Mouse (Mus musculus): ENCODE results near the gene Dpysl5.

Dpysl5 gene

DNA sequence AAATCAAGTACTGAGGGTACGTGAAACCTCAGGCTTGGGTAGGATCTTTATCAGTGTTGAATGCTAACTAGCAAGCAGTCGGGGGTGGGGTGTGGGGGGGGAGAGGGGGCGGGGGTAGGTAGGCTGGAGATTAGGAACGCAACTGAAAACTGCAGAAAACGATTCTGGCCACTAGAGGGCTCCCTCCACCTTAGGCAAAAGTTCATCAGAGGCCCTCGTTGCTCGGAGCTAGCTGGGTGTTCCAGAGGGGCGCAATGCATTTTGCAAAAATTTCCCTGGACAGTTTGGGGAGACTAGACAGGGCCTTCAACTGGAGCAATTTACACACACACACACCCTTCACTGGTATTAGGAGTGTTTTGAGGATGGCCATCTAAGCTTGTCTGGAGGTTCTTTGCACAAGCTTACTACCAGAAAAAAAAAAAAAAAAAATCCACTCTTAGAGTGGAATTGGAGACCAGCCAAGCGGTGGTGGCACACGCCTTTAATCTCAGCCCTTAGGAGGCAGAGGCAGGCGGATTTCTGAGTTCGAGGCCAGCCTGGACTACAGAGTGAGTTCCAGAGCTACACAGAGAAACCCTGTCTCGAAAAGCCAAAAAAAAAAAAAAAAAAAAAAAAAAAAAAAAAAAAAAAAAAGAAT lies 1.5 kb upstream of the Dpysl5 start:
- in situ Hi-C loops (cut with MboI), result no loop called here

DNA sequence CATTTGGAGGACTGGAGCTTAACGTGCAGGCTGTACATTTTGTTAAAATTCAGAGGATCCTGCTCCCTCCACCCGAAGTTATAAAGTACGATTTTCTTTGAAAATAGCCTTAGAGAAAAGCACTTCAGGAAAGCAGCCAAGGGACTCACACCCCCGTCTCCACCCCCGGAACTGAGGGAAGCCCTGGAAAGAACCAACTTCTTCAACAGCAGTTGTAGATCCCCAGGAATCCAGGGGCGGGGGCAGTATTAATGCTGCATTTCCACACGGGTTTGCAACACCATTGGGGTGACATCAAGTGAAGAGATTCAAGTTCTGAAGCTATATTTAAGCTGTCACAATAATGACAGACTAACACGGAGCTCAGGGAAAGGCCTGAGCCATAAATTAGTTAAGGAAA lies 878 bp upstream of the Dpysl5 start:
- in situ Hi-C loops (cut with MboI), result no loop called here

DNA sequence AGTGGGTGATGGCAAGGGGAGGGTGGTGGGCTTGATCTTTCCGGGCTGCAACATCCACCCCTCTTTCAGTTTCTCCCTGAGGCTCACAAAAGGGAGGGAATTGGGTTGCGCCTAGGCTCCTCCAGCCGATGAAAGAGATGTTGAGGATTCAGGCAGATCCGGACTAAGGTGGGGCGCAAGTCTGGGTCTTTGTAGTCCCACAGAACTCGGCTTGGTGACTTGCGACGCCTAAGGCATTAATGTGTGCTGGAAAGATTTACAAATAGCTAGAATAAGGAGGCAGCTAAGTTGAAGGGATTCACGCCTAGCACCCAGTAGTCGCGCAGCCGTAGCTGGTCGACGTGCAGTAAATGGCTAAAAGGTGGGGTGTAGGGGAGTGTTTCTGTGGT lies 632 bp downstream of the Dpysl5 start:
- in situ Hi-C loops (cut with MboI), result no loop called here

DNA sequence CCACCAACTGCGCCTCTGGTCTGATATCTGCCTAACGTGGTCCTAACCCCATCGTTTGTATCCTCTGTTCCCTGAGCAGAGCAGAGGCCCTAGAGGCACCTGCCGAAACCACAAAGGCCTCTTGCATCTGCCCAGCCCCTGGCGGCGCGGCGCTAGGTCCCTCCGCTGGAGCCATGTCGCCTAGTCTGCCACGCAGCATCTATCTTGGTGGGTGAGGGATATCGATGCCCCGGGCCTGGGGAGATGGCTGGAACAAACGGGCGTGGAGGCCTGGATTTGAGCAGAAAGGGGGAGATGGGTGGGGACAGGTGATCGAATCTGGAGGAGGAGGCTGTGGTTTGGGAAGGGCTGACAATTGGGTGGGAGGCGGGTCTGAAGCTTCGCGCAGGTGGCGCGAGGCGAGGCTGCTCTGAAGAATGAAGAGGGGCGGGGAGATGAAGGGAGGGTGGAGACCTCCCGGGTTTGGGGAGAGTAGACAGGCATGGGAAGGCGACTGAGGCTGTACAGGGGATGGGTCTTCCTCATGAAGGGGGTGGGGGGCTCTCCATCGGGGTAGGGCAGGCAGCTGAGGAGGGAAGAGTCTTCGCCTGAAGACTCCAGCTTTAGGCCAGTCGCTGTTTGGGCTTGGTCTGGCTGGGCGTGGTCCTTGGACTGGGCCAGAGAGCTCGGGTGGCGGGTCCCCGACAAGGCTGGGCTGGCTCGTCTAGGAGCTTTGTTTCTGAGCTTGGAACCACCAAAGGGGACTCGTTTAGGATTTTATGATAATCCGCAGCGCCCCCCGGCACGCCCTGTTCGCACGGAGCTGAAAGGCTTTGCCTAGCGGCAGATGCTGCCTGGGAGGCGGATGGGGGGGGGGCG lies 1.3 kb downstream of the Dpysl5 start:
- in situ Hi-C loops (cut with MboI), result no loop called here

DNA sequence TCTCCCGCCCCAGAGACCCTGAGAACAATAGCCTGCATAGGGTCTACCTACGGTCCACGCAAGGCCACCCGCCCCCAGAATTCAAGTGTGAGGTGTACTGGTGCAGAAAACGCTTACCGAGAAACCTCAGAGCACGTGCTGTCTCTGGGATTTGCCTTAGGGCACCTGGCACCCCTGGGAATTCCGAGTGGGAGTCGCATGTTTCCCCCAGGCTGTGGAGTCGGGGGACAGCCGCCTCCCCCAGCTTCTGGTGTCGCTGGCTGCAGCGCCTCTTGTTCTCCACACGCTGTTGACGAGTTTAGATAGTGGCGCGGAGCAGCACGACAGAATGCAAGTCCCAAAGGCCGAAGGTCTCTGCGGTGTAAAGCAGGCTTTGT lies 1.9 kb downstream of the Dpysl5 start:
- in situ Hi-C loops (cut with MboI), result no loop called here

DNA sequence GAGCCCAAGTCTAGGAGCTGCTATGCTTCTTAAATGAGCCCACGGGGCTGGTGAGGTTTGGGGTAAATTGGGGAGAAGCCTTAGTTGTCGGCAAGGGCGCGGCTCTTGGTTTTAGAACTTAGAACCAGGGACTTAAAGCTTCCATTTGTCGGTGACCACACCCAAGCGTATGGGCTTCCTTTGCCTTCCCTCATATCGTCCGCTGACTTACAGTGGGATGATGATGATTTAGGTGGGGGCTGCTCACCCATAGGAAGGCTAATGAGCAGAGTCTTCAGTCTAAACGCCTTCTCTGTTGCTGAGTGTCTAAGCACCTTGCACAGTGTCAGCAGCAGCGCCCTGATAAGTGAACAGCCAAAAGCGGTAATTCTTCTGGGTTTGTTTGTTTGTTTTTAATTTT lies 2.3 kb downstream of the Dpysl5 start:
- in situ Hi-C loops (cut with MboI), result no loop called here

DNA sequence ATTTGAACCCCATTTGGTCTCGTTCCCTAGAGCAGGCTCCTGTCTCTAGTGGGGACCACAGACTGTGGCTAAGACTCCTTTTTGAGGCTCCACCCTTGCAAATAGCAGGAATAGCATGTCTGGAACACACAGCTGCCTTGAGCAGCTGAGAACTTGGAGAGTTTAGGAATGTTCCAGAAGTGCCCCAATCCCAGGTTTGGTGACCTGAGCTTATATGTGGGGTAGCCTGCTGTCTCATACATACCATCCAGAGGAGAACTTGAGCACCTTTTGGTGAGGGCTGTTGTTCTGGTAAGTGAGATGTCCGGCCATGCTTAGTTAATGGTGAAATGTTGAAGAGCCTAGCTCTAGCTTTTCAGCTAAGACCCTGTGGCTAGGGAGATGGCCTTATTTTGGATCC lies 4.9 kb downstream of the Dpysl5 start:
- in situ Hi-C loops (cut with MboI), result no loop called here

DNA sequence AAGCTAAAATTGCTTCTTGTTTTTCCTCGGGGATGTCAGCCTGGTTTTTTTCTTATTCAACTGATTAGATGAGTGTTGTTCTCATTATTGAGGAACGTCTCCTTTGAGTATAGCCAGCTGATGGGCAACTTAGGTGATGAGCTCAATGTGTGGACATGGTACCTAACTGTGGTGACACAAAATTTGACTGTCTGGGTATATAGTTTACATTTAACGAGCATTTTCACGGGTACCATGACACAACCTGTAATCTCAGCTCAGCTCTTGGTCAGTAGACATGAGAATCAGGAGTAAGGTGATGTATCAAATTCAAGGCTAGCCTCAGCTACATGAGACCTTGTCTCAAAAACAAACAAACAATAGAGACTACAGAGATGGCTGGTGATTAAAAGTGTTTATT lies 6.1 kb downstream of the Dpysl5 start:
- in situ Hi-C loops (cut with MboI), result no loop called here

DNA sequence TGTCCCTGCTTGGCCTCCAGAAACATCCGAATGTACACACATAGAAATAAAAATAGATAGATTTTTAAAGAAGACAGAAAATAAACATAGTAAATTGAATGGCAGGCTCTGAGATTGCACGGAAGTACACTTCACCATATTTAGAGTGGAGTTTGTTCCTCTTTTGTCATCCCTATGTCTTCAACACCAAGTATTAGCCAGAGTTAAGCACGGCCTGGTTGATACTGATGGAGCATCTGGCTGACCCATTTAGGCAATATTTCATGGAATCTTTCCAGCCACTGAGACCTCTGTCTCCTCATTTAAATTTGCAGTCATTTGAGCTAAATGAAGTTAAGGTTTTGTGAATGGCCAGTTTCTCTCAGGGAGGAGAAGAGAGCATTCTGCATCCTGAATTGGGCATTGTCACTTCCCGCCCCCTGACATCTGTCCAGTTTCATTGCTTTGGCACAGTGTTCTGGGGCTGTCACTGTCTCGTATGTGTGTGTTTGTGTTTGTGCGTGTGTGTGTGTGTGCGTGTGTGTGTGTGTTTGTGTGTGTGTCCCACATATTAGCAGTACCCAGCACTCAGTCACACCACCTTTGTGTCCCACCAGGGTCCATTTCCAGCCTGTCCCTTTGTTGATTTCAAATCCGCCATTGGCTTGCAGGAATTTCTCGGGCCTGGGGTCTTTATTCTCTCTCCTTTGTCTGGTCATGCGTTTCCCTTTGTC lies 6.8 kb downstream of the Dpysl5 start:
- in situ Hi-C loops (cut with MboI), result no loop called here

DNA sequence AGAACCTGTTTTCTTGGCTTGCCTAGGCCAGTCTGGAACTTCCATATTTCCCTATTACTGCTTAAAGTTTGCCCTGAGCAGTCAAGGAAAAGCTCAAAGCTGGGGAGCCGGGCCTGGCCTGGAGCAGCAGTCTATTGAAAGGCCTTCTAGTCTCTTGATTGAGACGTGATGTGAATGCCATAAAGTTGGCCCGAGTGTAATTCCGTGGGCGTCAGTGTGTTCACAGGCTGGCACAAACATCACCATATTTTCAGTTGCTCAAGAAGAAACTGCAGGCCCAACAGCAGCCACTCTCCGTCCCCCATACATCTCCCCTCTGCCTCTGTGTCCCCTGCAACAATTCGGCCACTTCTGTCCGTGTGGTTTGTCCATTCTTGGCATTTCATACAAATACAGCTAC lies 10.6 kb downstream of the Dpysl5 start:
- in situ Hi-C loops (cut with MboI), result no loop called here

DNA sequence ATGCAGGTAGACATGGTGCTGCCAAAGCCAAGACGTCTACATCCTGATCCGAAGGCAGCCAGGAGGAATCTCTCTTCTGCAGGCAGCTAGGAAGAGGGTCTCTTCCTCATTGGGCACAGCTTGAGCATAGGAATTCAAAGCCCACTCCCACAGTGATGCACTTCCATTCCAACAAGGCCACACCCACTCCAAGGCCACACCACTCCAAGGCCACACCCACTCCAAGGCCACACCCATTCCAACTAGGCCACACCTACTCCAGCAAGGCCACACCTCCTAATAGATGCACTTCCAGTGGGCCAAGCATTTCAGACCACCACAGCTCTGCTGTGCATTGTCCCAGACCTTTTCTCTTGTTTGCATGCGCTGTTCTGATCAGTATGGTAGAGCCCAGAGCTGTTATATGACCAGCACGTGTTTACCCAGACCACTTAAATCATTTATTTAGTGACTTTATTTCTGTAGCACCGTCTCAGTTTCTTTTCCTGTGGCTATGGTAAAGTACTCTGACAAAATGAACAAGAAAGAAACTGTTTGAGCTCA lies 14.9 kb downstream of the Dpysl5 start:
- in situ Hi-C loops (cut with MboI), result no loop called here

DNA sequence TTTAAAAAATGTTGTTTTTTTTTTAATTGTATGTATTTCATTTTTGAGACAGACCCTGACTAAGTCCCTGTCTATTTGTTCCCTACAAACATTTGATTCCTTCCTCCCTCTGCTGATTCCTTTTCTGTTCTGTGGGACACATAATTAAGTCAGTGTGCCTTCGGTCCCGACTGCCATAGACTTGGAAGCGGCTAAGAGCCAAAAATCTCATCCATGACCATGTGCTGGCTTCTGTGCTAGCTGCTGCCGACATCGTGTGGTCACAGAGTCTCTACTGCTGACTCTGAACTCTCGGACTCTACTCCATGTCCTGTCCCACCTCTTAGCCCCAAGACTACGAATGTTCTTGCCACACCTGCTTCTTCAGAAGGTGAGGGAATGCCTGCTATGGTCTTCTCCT lies 21.1 kb downstream of the Dpysl5 start:
- in situ Hi-C loops (cut with MboI), result no loop called here

DNA sequence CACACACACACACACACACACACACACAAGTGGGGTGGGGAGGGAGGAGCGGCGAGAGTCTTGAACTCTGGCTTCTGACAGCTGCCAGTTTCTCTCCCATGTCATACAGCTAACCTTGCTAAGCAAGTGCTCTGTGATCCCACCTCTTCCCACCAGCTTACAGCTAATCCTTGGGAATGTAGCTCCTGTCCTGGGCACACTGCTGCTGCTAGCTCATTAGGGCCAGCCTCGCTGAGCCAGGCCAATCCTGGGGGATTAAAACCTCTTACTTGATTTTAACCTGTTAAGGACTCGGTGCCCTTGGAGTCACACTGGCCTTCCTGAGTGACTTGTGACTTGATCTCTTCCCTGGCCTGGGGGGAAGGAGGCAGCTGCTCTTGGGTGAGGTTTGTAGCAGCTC lies 23.3 kb downstream of the Dpysl5 start:
- in situ Hi-C loops (cut with MboI), result no loop called here

DNA sequence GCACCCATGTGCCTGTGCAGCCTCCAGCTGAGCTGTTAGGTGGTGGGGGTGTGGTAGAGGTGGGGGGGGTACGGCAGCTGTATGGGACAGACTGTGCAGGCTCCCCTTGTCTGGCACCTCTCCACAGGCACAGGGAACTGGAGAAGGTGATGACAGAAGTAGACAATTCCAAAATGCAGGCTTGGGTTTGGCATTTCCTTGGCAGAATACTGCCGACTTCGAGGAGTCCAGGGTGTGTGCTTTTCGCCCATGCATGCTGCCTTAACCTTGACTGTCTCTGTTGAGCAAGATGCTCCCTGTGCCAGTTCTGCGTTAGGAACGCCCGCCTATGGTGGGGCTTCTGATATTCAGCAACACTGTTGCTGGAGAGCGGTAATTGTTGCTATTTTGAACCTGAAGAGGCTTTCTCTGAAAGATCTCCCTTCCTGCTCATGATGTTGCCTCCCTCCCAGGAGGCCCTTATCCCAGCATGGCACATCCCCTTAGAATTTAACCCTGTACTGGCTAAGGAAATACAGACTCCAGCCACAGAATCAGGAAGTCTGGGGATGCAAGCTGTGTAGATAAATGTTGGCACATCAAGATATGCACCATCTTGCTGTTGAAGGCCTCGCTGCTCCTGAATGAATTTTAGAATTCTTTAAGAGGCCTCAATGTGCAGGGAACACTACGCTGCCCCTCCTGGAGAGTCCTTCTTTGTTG lies 26.9 kb downstream of the Dpysl5 start:
- in situ Hi-C loops (cut with MboI), result no loop called here

DNA sequence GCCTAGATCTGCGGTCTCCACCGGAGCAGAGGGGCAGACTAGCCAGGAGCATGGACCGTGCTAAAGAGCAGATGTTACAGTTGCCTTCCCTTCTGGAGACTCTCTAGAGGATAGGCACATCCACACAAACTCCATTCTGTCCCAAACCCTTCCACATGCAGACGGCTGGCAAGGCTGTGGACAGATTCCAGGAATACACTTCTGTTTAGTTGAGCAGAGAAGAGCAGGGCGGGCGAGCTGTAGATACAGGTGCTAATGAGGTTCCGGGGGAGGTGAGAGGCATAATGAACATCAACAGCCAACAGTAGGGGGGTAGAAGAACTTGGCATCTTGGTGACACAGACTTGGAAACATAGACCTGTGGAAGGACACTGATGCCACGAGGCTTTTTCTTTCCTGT lies 28.2 kb downstream of the Dpysl5 start:
- in situ Hi-C loops (cut with MboI), result no loop called here

DNA sequence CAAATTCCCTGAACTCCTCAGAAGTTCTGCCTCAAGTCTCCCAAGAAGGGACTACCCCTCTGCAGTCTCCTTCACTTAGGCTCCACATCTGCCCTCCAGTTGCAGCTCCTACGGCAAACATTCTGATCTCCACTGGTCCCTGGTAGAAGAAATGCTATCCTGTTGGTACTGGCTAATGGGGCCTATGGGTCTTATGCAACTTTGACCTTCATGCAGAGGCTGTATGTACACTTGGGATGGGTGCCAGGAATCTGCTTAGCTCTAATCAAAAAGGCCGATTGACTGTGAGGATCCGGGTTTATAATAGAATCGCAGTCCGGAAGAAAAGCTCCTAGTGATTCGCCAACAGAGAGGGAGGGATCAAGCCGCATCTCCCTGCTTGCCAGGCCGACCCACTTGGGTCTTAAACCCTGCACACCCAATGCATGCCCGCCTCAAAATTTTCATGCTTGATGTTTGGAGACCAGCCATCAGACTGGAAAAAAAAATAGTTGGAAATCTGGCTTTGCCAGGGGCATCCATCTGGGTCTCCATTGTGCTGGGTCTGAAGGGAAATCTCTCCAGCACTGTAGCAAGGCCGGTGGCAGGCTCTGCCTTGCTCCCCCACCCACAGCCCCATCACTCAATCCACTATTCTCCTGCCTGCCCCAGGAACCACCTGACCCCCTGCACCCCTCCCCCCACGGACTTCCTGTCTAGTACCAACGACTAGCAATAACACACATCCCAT lies 38.4 kb downstream of the Dpysl5 start:
- in situ Hi-C loops (cut with MboI), result no loop called here

DNA sequence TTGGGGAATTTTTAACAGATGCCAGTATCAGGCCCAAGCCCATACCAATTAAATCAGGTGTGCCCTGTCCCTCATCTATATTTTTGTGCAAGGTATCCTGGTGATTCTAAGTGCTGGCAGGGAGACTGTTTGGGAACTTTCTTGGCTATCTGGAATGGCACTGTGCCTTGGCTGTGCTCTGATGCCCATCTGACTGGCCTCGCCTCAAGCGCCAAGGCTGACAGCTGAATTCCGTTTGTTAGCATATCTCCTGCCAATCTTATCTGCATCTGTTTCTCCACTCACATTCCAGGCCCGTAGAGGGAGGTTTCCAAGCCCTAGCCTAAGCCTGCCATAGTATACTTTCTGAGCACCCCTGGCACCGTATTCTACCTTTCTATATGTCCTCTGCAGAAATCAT lies 39.7 kb downstream of the Dpysl5 start:
- in situ Hi-C loops (cut with MboI), result no loop called here

DNA sequence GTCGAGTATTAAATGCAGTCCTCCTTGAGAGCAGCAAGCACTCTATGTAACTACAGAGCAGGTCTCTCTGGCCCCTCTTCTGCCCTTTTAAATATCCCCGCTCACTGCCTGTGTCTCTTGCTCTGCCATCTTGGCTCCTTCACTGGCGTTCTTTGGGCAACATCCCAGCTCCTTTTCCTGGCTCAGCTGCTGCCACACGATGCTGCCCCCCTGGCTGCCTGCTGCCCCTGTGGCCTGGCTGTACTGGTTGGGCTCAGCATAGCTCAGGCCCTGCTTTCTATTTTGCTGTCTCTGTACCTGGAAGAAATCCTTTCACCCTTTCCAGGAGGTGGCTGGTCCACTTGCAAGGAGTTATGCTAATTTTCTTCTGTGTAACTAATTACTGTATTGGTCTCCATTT lies 41.8 kb downstream of the Dpysl5 start:
- in situ Hi-C loops (cut with MboI), result no loop called here

DNA sequence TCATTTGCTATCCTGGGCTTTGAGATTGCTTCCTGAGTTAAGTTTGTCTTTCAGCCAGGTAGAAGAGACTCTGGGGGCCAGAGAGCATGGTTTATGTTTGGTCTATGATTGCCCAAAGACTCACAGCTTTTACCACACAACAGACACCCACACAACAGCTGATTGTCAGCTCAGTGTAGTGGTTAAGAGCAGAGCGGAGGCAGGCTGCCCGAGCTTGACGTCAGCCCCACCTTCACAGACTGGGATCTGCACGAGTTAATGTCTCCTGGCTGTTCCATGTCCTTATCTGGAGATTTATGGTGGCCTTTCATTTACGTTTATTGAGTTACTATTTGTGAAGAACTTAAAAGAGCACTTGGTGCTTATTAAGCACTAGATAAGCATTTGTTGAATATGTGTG lies 43.9 kb downstream of the Dpysl5 start:
- in situ Hi-C loops (cut with MboI), result no loop called here

DNA sequence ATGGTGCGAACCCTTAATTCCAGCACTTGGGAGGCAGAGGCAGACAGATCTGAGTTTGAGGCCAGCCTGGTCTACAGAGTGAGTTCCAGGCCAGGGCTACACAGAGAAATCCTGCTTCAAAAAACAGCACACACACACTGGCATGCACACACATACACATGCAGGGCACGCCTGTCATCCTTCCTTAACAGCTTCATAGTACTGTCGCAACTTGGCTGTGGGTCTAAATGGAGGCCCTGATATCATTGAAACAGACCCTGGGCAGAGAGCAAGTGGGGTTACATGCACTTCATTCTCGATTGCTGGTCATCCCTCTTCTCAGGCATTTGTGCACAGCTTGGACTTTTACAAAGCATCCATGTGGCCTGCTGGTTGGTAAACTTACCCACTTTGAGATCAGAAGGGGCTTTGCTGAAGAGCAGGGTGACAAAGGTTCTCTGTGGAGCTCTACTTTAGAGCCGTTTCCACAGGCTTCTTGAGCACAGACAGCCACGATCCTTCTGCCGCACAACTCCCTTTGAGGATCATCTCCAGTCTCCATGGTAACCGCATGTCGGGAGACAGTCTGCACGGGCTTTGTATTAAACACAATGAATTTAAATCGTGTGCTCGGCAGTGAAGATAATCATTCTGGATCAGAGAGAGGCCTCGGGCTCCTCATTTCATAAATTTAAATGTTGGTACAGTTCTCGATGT lies 51.6 kb downstream of the Dpysl5 start:
- in situ Hi-C loops (cut with MboI), result no loop called here

DNA sequence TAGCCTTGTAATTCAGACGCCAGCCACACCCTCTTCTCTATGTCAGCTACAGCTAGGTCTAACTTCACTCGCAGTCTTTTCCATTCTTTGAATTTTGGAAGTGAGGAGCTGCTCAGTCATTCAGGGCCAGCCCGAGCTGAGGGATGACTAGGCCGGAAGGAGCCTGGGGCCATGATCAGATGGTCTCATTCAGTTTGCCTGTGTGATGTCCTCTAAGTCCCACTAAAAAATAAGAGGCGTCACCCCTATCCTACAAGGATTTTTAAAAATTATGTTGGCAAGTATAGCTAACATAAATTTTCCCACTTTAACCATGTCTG lies 52.1 kb downstream of the Dpysl5 start:
- in situ Hi-C loops (cut with MboI), result no loop called here

All from mature B cell (primary cell).